Mouse (Mus musculus) intestine, postnatal 0 days (tissue): Measurements from ENCODE around the gene Clock. TPM values are rescaled to one million over a fixed set of nuclear protein-coding genes. Genes with fewer than 3 reads are reported as not detected.

Experiments
- ATAC-seq: fragments of 200-750 bp; cut with Nextera tagmentation; 2 replicates; pipeline ENCODE4 v1.8.0; 2017; ENCODE audit warnings: mild to moderate bottlenecking, moderate TSS enrichment, moderate library complexity
- H3K27ac ChIP-seq: fragments of 300-500 bp; sonication (generic); 2 replicates; pipeline ENCODE4 v1.5.1; 2014; ENCODE audit warnings: mild to moderate bottlenecking, low read depth, low read length, moderate library complexity
- H3K27me3 ChIP-seq: fragments of 300-500 bp; sonication (generic); replicated peaks from 2 replicates; pipeline ENCODE4 v1.6.1; 2014; ENCODE audit warnings: low read length, mixed read lengths; ENCODE audit not compliant: control insufficient read depth, insufficient read depth
- H3K36me3 ChIP-seq: fragments of 300-500 bp; sonication (generic); 2 replicates; pipeline ENCODE4 v1.6.1; 2014; ENCODE audit warnings: mild to moderate bottlenecking, moderate library complexity; ENCODE audit not compliant: control insufficient read depth, insufficient read depth
- H3K4me1 ChIP-seq: fragments of 300-500 bp; sonication (generic); replicated peaks from 2 replicates; pipeline ENCODE4 v1.6.1; 2014; ENCODE audit warnings: antibody characterized with exemption, low read length, mixed read lengths; ENCODE audit not compliant: control insufficient read depth, insufficient read depth
- H3K4me2 ChIP-seq: fragments of 300-500 bp; sonication (generic); replicated peaks from 2 replicates; pipeline ENCODE4 v1.6.1; 2014; ENCODE audit warnings: low read depth, mild to moderate bottlenecking, moderate library complexity
- H3K4me3 ChIP-seq: fragments of 300-500 bp; sonication (generic); 2 replicates; pipeline ENCODE4 v1.5.1; 2014; ENCODE audit warnings: low read depth, low read length
- H3K9ac ChIP-seq: fragments of 300-500 bp; sonication (generic); 2 replicates; pipeline ENCODE4 v1.6.1; 2014; ENCODE audit warnings: mild to moderate bottlenecking, low read depth, low read length
- H3K9me3 ChIP-seq: fragments of 300-500 bp; sonication (generic); 2 replicates; pipeline ENCODE4 v1.6.1; 2016; ENCODE audit warnings: mixed run types; ENCODE audit not compliant: control insufficient read depth
- CTCF ChIP-seq: sonication (generic); IDR thresholded peaks from 2 replicates; pipeline ENCODE4 v1.5.1; 2016; ENCODE audit warnings: low read depth, mild to moderate bottlenecking, control low read depth, antibody characterized with exemption, moderate library complexity
- WGBS: fragments of 180-500 bp; shearing (Covaris S2); extraction: QIAGEN DNeasy Blood & Tissue Kit; methylation state at CpG from one replicate; pipeline ENCODE4 v1.1.7; 2014; 5-methylcytosine and 5-hydroxymethylcytosine counted together
- polyA plus RNA-seq: library from polyadenylated mRNA; unstranded; fragments of >200 nt; fragmentation: Nextera tagmentation; extraction: Ambion mirVana; gene quantifications from 2 replicates; pipeline ENCODE4 v1.2.1, GENCODE M21; 2015

Gene Clock
- polyA plus RNA-seq, 1 experiment from 2014 or later: 8.2 TPM

DNA sequence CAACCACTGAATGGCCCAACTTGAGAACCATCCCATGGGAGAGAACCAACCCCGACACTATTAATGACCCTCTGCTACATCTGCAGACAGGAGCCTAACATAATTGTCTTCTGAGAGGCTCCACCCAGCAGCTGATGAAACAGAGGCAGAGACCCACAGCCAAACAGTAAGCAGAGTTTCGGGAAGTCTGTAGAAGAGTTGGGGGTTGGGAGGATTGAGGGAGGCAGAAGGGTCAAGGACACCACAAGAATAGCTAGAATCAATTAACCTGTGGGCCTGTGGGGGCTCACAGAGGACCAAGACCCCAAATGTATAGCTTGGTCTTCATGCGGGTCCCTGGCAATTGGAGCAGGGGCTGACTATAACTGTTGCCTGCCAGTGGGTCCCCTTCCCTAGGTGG lies 16.3 kb downstream of the Clock start:
- no peak for TF ChIP-seq CTCF
- no peaks in the 10 kb centered on the region for H3K27me3 ChIP-seq
- no peaks in the 10 kb centered on the region for H3K36me3 ChIP-seq
- no peaks in the 10 kb centered on the region for H3K9me3 ChIP-seq
- H3K4me2 ChIP-seq: no peak overlapping the region
- H3K4me1 ChIP-seq: 0 out of 2 replicates have a peak, but pooled peaks cover 3% of the 10 kb centered on the region
- no peak overlapping the region for H3K4me3 ChIP-seq
- no peak overlapping the region for H3K9ac ChIP-seq
- no peak for ATAC-seq
- no peak overlapping the region for H3K27ac ChIP-seq
- WGBS: 93% methylated on average over 3 of the region's 3 CpGs

DNA sequence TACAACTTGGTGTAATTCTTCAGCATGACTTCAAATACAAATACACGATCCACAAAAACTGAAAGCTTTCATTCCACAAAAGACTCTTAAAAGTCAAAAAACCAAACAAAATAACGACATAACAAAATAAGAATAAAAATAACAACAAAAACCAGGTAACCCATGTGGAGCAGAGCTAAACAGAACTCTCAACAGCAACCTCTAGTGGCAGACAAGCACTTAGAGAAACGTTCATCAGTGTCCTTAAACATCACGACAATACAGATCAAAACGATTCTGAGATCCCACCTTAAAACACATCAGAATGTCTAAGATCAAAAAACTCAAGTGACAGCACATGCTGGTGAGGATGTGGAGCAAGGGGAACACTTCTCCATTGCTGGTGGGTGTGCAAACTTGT lies 17.5 kb downstream of the Clock start:
- Histone ChIP-seq H3K9ac (no peak overlapping the region), H3K9me3 (no peaks in the 10 kb centered on the region), H3K4me2 (no peak overlapping the region), H3K36me3 (no peaks in the 10 kb centered on the region), H3K27ac (no peak overlapping the region), H3K4me1 (0 out of 2 replicates have a peak, but pooled peaks cover 3% of the 10 kb centered on the region), H3K4me3 (no peak overlapping the region), H3K27me3 (no peaks in the 10 kb centered on the region)
- TF ChIP-seq CTCF: peak; percentile 53
- no peak for ATAC-seq
- WGBS: 78% methylated on average over 5 of the region's 5 CpGs

- ATAC-seq: no peak
- no peaks in the 10 kb centered on the region for H3K9me3 ChIP-seq
- H3K27ac ChIP-seq: no peak overlapping the region
- no peak for TF ChIP-seq CTCF
- H3K4me3 ChIP-seq: no peak overlapping the region
- WGBS: 78% methylated on average over 4 of the region's 4 CpGs
- no peaks in the 10 kb centered on the region for H3K27me3 ChIP-seq
- no peak overlapping the region for H3K9ac ChIP-seq
- no peaks in the 10 kb centered on the region for H3K36me3 ChIP-seq
- no peak overlapping the region for H3K4me2 ChIP-seq
- H3K4me1 ChIP-seq: 0 out of 2 replicates have a peak, but pooled peaks cover 3% of the 10 kb centered on the region
Observed at GRCm38 (mm10) chr5:76285699-76286098, 18.9 kb downstream of the Clock start.

GRCm38 (mm10) chr5:76283890-76284289 lies 20.7 kb downstream of the Clock start:
- no peak for TF ChIP-seq CTCF
- H3K36me3 ChIP-seq: no peaks in the 10 kb centered on the region
- no peaks in the 10 kb centered on the region for H3K27me3 ChIP-seq
- no peaks in the 10 kb centered on the region for H3K9me3 ChIP-seq
- no peak overlapping the region for H3K9ac ChIP-seq
- no peak for ATAC-seq
- no peak overlapping the region for H3K27ac ChIP-seq
- H3K4me3 ChIP-seq: no peak overlapping the region
- 86% methylated on average over 1 of the region's 1 CpGs for whole genome bisulfite sequencing
- H3K4me1 ChIP-seq: no peaks in the 10 kb centered on the region
- no peak overlapping the region for H3K4me2 ChIP-seq

GRCm38 (mm10) chr5:76274977-76275376 lies 29.6 kb downstream of the Clock start:
- WGBS: 47% methylated on average over 4 of the region's 4 CpGs
- no peak overlapping the region for H3K4me2 ChIP-seq
- H3K9me3 ChIP-seq: no peaks in the 10 kb centered on the region
- H3K27ac ChIP-seq: no peak overlapping the region
- ATAC-seq: no peak
- no peaks in the 10 kb centered on the region for H3K4me1 ChIP-seq
- H3K9ac ChIP-seq: no peak overlapping the region
- H3K36me3 ChIP-seq: peaks cover 7% of the 10 kb centered on the region; the same call in 1 of the 2 replicates
- no peak overlapping the region for H3K4me3 ChIP-seq
- no peak for TF ChIP-seq CTCF
- no peaks in the 10 kb centered on the region for H3K27me3 ChIP-seq

DNA sequence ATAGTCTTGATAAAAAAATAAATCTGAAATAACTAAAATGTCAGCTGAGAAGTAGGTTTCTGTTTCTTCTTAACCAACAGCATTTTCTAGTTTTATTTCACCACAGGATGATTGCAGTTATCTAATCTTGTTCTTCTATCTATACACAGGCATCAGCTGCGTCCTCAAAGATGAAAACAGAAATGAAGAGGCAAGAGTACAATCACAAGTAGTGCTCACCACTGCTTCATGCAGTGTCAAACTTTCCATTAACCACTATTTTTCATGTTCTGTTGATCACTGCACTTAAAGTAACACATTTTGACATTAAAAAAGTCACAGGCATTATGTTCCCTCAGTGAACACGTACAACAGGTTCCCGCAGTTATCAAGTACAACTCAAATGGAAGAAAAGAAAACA lies 53.6 kb downstream of the Clock start:
- no peak overlapping the region for H3K27ac ChIP-seq
- 85% methylated on average over 3 of the region's 3 CpGs for WGBS
- H3K4me1 ChIP-seq: no peaks in the 10 kb centered on the region
- no peak overlapping the region for H3K4me3 ChIP-seq
- no peak overlapping the region for H3K4me2 ChIP-seq
- no peak overlapping the region for H3K9ac ChIP-seq
- no peaks in the 10 kb centered on the region for H3K9me3 ChIP-seq
- no peak for TF ChIP-seq CTCF
- H3K36me3 ChIP-seq: peaks cover 18% of the 10 kb centered on the region
- ATAC-seq: no peak
- H3K27me3 ChIP-seq: no peaks in the 10 kb centered on the region

DNA sequence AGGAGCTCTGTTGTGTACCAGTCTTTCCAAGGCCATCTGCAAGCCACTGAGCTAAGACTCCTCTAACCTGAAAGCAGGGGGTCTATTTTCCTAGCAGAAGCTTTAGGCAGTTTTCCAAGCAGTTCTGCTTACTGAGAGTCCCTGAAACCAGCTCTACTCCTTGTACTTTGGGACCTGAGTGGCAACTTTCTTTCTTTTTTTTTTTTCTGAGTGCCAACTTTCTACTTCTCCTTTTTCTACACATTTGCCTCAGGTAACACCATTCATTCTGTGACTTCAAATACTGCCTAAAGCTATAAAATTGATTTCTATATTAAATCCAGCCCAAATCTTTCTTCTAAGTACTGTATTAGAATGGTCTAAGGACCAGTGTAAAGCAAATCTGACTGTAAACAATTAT lies 58.1 kb downstream of the Clock start:
- no peaks in the 10 kb centered on the region for H3K27me3 ChIP-seq
- H3K9me3 ChIP-seq: no peaks in the 10 kb centered on the region
- no peak overlapping the region for H3K4me3 ChIP-seq
- TF ChIP-seq CTCF: no peak
- peaks cover 39% of the 10 kb centered on the region for H3K36me3 ChIP-seq
- no peak for ATAC-seq
- H3K4me1 ChIP-seq: no peaks in the 10 kb centered on the region
- H3K4me2 ChIP-seq: no peak overlapping the region
- H3K9ac ChIP-seq: no peak overlapping the region
- H3K27ac ChIP-seq: no peak overlapping the region
